Mouse (Mus musculus): ENCODE results near the gene Mthfd1l. TPM values are rescaled to one million over a fixed set of nuclear protein-coding genes. Genes with fewer than 3 reads are reported as not detected.

Mthfd1l gene
- polyA plus RNA-seq, 1 experiment from 2014 or later: 6.7 TPM

DNA sequence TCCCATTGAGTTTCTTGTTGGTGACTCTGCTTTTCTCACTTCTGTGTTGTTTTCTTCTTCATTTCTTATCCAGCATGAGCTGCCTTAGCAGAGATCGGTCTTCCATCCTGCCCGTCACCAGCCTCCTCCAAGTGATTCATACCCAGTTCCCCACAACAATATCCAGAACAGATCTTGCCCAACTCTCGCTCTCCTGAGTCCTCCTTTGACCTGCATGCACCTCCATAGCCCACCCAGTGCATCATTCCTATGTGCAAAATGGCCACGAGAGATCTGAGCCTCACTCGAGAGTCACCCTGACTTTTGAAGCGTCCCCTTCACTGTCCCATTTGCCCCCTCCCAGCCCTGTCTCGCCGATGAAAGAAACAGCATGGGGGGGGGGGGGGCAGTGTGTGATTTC is 120.1 kb downstream of the Mthfd1l start:
- no peak overlapping the region for H3K4me2 ChIP-seq
- H3K4me3 ChIP-seq (replicated peaks): no peak overlapping the region
- H3K36me3 ChIP-seq: no peaks in the 10 kb centered on the region
- peaks cover 2% of the 10 kb centered on the region; the same call in 1 of the 2 replicates for H3K4me1 ChIP-seq
- no peak overlapping the region for H3K9ac ChIP-seq (replicated peaks)
- H3K9me3 ChIP-seq (replicated peaks): no peaks in the 10 kb centered on the region
- H3K27ac ChIP-seq (replicated peaks): no peak overlapping the region
- no peaks in the 10 kb centered on the region for H3K27me3 ChIP-seq (replicated peaks)
- ATAC-seq (ENCODE audit: low FRiP score): no peak
- 90% methylated on average over 8 of the region's 8 CpGs for WGBS

DNA sequence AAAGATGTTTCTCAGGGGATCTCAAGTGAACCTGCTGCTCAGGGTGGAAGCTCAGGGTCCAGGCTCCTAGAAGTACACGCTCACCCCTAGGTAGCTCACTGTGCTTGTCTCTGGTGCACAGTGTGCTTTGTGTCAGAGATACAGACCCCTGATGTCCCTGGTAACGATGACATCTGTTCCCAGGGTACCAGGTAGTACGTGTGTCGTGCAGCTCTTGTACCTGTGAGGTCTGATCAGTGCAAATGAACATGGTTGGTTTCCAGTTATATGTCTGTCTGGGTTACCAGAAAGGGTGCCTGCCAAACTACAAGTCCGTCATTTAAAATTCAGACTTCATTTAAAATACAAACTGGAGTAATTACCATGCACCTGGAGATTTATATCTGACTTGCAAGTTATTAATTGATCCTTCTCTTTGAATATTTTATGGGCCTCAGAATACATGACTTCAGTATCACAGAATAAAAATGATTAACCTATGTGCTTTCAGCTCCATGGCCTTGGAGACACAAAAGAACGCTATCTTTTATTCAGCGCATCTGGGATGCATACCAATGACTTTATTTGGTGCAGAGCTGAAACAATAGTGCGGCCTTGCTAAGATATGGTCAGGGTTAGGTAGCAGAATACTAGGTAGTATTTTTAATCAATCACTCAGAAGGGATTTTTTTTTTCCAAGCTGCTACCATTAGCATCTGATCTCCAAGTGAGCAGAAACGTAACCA is 121.3 kb downstream of the Mthfd1l start:
- Histone ChIP-seq H3K27me3 (replicated peaks) (no peaks in the 10 kb centered on the region), H3K4me2 (no peak overlapping the region), H3K9ac (replicated peaks) (no peak overlapping the region), H3K9me3 (replicated peaks) (no peaks in the 10 kb centered on the region), H3K4me1 (peaks cover 2% of the 10 kb centered on the region; the same call in 1 of the 2 replicates), H3K27ac (replicated peaks) (no peak overlapping the region), H3K36me3 (no peaks in the 10 kb centered on the region), H3K4me3 (replicated peaks) (no peak overlapping the region)
- 58% methylated on average over 9 of the region's 9 CpGs for WGBS
- peak; percentile 39; the same call in 1 of the 2 replicates for ATAC-seq (ENCODE audit: low FRiP score)

DNA sequence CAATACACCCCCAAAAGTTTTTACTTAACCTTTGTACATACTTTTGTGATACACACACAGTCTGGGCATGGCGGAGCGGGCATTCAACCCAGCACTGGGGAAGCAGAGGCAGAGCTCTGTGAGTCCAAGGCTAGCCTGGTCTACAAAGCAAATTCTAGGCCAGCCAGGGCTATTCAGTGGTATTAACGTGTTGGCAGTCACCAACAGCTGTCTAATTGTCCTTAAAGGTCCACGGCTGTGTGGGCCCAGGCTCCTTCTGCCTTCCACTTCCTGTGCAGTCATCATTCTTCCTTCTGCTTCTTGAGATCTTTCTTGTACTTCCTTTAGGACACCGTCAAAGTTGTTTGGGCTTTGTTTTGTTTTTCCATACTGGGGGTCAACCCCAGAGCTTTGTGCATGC is 123.2 kb downstream of the Mthfd1l start:
- Histone ChIP-seq H3K4me1 (peaks cover 2% of the 10 kb centered on the region; the same call in 1 of the 2 replicates), H3K27me3 (replicated peaks) (no peaks in the 10 kb centered on the region), H3K36me3 (no peaks in the 10 kb centered on the region), H3K4me3 (replicated peaks) (no peak overlapping the region), H3K27ac (replicated peaks) (no peak overlapping the region), H3K9me3 (replicated peaks) (no peaks in the 10 kb centered on the region), H3K4me2 (no peak overlapping the region), H3K9ac (replicated peaks) (no peak overlapping the region)
- no peak for ATAC-seq (ENCODE audit: low FRiP score)
- 84% methylated on average over 5 of the region's 5 CpGs for WGBS

DNA sequence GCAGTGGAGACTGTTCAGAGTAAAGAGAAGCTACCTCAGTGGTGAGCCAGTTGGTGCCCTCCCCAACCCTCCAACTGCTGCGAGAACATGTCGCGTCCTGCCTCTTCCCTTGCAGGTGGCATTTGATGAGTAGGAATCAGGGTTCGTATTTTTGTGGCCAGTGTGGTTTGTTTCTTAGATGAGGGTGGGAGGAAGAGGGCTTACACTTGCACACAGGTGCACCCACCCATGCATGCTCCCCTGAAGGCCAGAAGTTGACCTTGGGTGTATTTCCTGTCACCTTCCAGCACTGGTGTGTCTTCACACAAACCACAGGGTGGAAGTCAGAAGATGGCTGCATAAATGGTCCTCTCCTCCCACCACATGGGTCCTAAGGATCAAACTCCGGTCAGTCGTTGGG is 127.1 kb downstream of the Mthfd1l start:
- Histone ChIP-seq H3K4me2 (no peak overlapping the region), H3K27ac (replicated peaks) (no peak overlapping the region), H3K9ac (replicated peaks) (no peak overlapping the region), H3K27me3 (replicated peaks) (no peaks in the 10 kb centered on the region), H3K4me1 (no peaks in the 10 kb centered on the region), H3K9me3 (replicated peaks) (no peaks in the 10 kb centered on the region), H3K4me3 (replicated peaks) (no peak overlapping the region), H3K36me3 (no peaks in the 10 kb centered on the region)
- ATAC-seq (ENCODE audit: low FRiP score): no peak
- 96% methylated on average over 6 of the region's 6 CpGs for WGBS

DNA sequence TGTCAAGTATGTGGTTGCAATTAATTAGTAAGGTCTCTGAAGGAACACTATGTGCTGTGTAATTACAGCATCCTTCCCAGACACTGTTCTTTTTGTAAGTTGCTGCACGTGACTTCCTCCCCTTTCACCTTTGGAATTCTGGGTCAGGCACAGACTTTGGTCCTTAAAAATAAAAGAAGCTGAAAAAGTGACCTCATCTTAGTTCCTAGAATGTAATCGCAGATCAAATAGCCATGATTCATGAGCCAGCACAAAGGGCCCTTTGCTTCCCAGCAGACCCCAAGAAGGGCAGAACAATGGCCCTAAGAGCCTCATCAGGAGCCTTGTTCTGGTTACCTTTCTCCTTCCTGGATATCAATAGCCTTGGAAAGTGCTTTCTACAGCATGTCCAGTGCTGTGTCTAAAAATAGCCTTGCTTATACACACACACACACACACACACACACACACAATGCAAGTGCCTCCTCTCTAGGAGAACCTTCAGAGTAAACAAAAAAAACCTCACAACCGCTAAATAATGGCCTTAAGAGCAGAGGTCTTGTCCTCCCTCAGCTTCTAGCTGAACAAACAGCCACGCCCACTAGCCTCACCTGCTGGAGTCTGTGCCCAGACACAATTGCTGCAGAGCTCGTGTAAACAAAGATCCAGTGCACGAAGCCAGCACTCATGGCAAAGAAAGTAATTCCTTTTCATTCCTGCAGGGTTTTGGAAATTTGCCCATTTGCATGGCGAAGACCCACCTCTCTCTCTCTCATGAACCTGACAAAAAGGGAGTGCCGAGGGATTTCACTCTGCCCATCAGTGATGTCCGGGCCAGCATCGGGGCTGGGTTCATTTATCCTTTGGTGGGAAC is 133.0 kb downstream of the Mthfd1l start:
- H3K4me3 ChIP-seq (replicated peaks): no peak overlapping the region
- peaks cover 17% of the 10 kb centered on the region for H3K4me1 ChIP-seq
- no peak for ATAC-seq (ENCODE audit: low FRiP score)
- no peak overlapping the region; the same call in 1 of the 2 replicates for H3K4me2 ChIP-seq
- H3K27me3 ChIP-seq (replicated peaks): no peaks in the 10 kb centered on the region
- H3K27ac ChIP-seq (replicated peaks): peak overlapping the region; percentile 23; the same call in 1 of the 2 replicates
- H3K9me3 ChIP-seq (replicated peaks): no peaks in the 10 kb centered on the region
- H3K9ac ChIP-seq (replicated peaks): no peak overlapping the region
- no peaks in the 10 kb centered on the region for H3K36me3 ChIP-seq
- WGBS: 17% methylated on average over 10 of the region's 10 CpGs

DNA sequence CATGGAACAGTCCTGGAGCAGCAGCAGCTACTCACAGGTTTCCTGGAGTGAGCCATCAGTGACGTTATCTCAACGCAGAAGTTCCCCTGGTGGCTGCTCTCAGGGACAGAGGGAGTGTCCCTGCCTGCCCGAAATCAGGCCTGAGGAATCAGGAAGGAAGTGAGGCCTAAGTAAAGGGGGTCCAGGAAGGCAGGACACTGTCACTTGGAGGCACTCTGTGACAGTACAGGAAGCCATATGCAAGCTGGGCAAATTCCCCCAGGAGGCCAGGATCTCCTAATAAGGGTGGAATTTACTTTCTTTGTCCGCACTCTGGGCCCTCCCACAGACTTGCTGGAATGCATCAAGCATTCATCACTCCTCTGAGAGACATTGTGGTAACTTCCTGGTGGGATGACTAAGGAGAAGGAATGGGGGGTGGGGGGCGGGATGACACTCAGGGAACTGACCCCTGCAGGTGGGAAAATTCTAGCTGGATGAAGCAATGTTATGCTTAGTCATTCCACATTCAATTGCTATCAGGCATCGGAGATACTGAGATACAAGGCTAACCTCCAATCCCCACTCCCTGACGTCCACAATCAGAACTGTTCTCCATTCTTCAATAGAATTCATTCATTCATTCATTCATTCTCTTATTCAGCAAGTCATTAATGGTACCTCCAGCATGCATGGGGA is 134.9 kb downstream of the Mthfd1l start:
- peak overlapping the region; percentile 28; the same call in 1 of the 2 replicates for H3K27ac ChIP-seq (replicated peaks)
- ATAC-seq (ENCODE audit: low FRiP score): no peak
- 25% methylated on average over 7 of the region's 7 CpGs for WGBS

DNA sequence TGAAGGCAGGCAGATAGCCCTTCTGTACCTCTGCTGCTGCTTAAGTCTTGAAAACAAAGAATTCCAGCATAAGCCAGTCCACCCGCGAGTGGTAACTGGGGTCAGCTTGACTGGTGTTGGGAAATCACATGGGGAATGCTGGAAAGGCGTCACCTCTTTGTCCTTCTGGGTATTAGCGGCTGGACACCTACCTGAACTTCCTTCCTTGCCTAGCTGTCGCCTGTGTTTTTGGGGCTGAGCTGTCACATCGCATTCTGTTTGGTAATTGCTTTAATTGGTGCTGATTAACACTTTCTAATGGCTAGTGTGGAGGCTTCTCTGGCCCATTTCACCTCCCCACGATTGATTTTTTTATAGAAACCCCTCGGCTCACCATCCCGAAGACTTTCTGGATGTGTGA is 135.5 kb downstream of the Mthfd1l start:
- Histone ChIP-seq H3K27me3 (replicated peaks) (no peaks in the 10 kb centered on the region), H3K4me1 (peaks cover 23% of the 10 kb centered on the region), H3K9ac (replicated peaks) (no peak overlapping the region), H3K27ac (replicated peaks) (no peak overlapping the region), H3K9me3 (replicated peaks) (no peaks in the 10 kb centered on the region), H3K36me3 (no peaks in the 10 kb centered on the region), H3K4me2 (no peak overlapping the region), H3K4me3 (replicated peaks) (no peak overlapping the region)
- WGBS: 76% methylated on average over 9 of the region's 9 CpGs
- no peak for ATAC-seq (ENCODE audit: low FRiP score)

More for the DNA sequence above, 134.9 kb downstream of the Mthfd1l start:
- peaks cover 23% of the 10 kb centered on the region for H3K4me1 ChIP-seq
- no peaks in the 10 kb centered on the region for H3K9me3 ChIP-seq (replicated peaks)
- H3K27me3 ChIP-seq (replicated peaks): no peaks in the 10 kb centered on the region
- H3K36me3 ChIP-seq: no peaks in the 10 kb centered on the region
- H3K9ac ChIP-seq (replicated peaks): no peak overlapping the region
- H3K4me3 ChIP-seq (replicated peaks): no peak overlapping the region
- H3K4me2 ChIP-seq: no peak overlapping the region

DNA sequence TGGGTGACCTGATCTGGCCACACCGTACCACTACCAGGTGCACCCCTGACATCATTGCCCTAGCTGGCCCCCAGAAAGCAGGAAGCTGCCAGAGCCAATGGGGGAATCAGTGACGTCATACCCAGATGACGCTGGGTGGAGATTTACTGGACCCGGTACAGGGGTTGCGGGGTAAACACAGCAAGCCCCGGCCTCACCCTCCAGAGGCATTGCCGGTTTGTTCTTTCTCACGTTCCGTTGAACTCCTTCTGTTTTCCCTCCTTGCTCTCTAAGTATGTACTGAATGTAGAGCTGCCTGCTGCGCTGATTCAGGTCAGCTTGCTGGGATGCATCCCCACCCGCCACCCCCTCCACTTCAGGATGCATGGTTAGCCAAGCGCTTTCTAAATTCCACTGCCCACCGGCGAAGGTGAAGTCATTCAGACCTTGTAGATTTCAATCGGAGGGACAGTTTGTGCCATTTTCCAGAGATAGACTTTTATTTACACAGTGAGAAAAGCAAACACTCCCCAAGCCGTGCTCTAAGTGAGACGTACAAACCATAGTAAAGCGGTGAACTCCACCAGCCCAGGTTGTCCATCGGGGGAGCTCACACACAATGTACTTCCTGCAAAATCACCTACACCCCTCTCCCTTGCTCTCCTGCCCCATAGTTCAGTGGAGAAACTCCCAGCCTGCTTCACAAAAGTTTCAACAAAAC is 138.3 kb downstream of the Mthfd1l start:
- WGBS: 81% methylated on average over 19 of the region's 19 CpGs
- Histone ChIP-seq H3K36me3 (no peaks in the 10 kb centered on the region), H3K4me1 (peaks cover 15% of the 10 kb centered on the region), H3K9me3 (replicated peaks) (no peaks in the 10 kb centered on the region), H3K4me3 (replicated peaks) (no peak overlapping the region), H3K9ac (replicated peaks) (no peak overlapping the region), H3K27ac (replicated peaks) (no peak overlapping the region), H3K27me3 (replicated peaks) (no peaks in the 10 kb centered on the region), H3K4me2 (no peak overlapping the region)
- ATAC-seq (ENCODE audit: low FRiP score): no peak

DNA sequence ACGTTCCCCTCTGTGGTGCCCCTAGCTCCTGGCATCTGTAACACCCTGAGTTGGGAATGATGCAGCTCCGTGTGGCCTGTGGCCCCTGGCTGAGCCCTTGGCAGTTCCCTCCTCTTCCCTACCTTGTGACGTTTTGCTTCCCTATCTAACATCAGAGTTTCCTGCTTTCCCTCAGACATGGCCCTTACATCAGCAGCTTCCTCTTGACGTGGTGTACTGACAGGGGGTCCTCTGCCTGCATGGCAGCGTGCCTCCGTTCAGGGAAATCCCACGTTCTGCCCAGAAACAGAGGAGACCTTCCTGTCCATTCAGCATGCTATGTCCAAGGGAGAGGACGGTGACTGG is 138.8 kb downstream of the Mthfd1l start:
- Histone ChIP-seq H3K9ac (replicated peaks) (no peak overlapping the region), H3K27ac (replicated peaks) (no peak overlapping the region), H3K27me3 (replicated peaks) (no peaks in the 10 kb centered on the region), H3K9me3 (replicated peaks) (no peaks in the 10 kb centered on the region), H3K4me1 (peaks cover 9% of the 10 kb centered on the region; the same call in 1 of the 2 replicates), H3K4me3 (replicated peaks) (no peak overlapping the region), H3K36me3 (no peaks in the 10 kb centered on the region), H3K4me2 (no peak overlapping the region)
- WGBS: 87% methylated on average over 8 of the region's 8 CpGs
- ATAC-seq (ENCODE audit: low FRiP score): no peak

DNA sequence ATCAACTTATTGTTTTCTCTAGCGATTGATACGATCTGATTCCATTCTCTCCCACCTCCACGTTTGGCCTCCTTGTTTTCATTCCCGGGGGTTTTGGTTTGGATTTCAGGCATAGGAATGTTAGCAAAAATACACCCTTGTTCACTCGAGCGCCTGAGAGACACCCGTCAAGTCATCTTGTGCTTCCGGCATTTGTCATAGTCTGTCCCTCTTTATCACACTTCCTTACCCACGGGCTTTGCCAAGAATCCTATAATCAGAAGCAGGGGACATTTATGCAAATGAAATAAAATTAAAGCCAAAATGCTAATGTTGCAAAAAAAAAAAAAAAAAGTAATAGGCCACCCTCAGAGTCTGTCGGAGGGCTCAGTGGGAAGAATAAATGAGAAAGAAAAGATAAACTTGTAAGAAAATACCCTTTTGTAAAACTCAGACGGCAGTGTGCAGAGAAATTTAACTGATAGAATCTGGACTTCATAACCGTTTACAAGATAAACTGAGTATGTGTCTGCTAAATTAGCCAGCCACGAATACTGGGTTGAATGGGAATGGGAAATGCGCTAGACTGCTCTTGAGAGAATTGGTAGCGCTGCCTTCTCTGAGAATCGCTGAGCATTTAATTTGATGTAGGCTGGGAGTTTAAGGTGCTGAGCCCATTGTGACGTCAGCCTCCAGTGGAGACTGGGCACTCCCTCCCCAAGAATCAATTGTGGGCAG is 139.9 kb downstream of the Mthfd1l start:
- 53% methylated on average over 17 of the region's 17 CpGs for WGBS
- no peak for ATAC-seq (ENCODE audit: low FRiP score)
- H3K9ac ChIP-seq (replicated peaks): no peak overlapping the region
- no peaks in the 10 kb centered on the region for H3K27me3 ChIP-seq (replicated peaks)
- peak overlapping the region; percentile 38; the same call in 1 of the 2 replicates for H3K27ac ChIP-seq (replicated peaks)
- H3K36me3 ChIP-seq: no peaks in the 10 kb centered on the region
- no peak overlapping the region for H3K4me3 ChIP-seq (replicated peaks)
- H3K4me1 ChIP-seq: 0 out of 2 replicates have a peak, but pooled peaks cover 6% of the 10 kb centered on the region
- H3K4me2 ChIP-seq: no peak overlapping the region
- no peaks in the 10 kb centered on the region for H3K9me3 ChIP-seq (replicated peaks)

DNA sequence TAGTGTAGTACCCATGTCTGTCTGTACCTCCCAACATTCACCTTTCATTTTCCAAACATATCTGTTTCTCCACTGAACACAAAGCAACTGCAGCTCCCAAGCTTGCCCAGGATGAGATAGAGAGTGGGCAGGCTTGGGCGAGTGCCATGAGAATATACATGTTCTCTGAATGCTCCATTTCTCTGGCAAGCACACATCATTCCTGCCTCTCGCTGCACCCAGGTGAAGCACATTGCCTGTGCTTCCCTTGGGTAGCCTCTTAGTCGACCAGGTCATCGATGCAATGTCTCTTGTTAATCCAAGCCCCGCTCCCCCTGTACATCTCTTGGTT is 140.4 kb downstream of the Mthfd1l start:
- Histone ChIP-seq H3K4me2 (no peak overlapping the region), H3K9ac (replicated peaks) (no peak overlapping the region), H3K4me3 (replicated peaks) (no peak overlapping the region), H3K27ac (replicated peaks) (peak overlapping the region; percentile 38; the same call in 1 of the 2 replicates), H3K9me3 (replicated peaks) (no peaks in the 10 kb centered on the region), H3K36me3 (no peaks in the 10 kb centered on the region), H3K4me1 (0 out of 2 replicates have a peak, but pooled peaks cover 6% of the 10 kb centered on the region), H3K27me3 (replicated peaks) (no peaks in the 10 kb centered on the region)
- WGBS: 91% methylated on average over 5 of the region's 5 CpGs
- ATAC-seq (ENCODE audit: low FRiP score): no peak
